Mouse (Mus musculus): ENCODE data around the gene Zbed5. TPM values are rescaled to one million over a fixed set of nuclear protein-coding genes. Genes with fewer than 3 reads are reported as not detected.

The Zbed5 gene
- total RNA-seq, 1 experiment, result 15.7 TPM

GRCm38 (mm10) chr5:129924820-129925452 is 29.4 kb downstream of the Zbed5 start:
- in situ Hi-C loops (cut with MboI; ENCODE audit: low sequenced_read_pairs in 2 of 2, unreplicated experiment in 2 of 2), result no loop called here
- H3K9ac ChIP-seq (ENCODE audit: insufficient read depth, low read depth, low read length, poor library complexity, severe bottlenecking), result no peak overlapping the region
- no peaks in the 10 kb centered on the region for H3K9me3 ChIP-seq (ENCODE audit: control insufficient read depth, insufficient read depth, low read depth, low read length)
- H3K36me3 ChIP-seq (ENCODE audit: control insufficient read depth, insufficient read depth, low read length, poor library complexity, severe bottlenecking), result no peaks in the 10 kb centered on the region
- H3K27ac ChIP-seq (ENCODE audit: insufficient read depth, low read depth, low read length, poor library complexity, severe bottlenecking), result no peak overlapping the region
- peaks cover 0 to 3% of the 10 kb centered on the region in 2 experiments; a peak in 3 of 4 replicates for H3K4me1 ChIP-seq (ENCODE audit: control insufficient read depth in 2 of 2, insufficient read depth in 2 of 2, low read length in 2 of 2, poor library complexity in 1 of 2)
- no peak for DNase-seq (ENCODE audit: low read depth, low spot score)
- no peak overlapping the region for H3K4me3 ChIP-seq (ENCODE audit: insufficient read depth in 1 of 2, low read depth in 1 of 2, low read length in 2 of 2, poor library complexity in 1 of 2, severe bottlenecking in 1 of 2)
- TF ChIP-seq CHD2 (IDR thresholded peaks at IDR 0.05; ENCODE audit: low read depth, low read length), result no peak
- no peak for TF ChIP-seq ZC3H11A (IDR thresholded peaks at IDR 0.05; ENCODE audit: borderline replicate concordance, low read depth, low read length)
- TF ChIP-seq MAFK (IDR thresholded peaks at IDR 0.05; ENCODE audit: insufficient read depth, low read depth, low read length), result no peak
- TF ChIP-seq ZNF384 (IDR thresholded peaks at IDR 0.05; ENCODE audit: low read depth, low read length), result no peak
- TF ChIP-seq HCFC1 (IDR thresholded peaks at IDR 0.05; ENCODE audit: borderline replicate concordance, insufficient read depth, low read length), result no peak

DNA sequence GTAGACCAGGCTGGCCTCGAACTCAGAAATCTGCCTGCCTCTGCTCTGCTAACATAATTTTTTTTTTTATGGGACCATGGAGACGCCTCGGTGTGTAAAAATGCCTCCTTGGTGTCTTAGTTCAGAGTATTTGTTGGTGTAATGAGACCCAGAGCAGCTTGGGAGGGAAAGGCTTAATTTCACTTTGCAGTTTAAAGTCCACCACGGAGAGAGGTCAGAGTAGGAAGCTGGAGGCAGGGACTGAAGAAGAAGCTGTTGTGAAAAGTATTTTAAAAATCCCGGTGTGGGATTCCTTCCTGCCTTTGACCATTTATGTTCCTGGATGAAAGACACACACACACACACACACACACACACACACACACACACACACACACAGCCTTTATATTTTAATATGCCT is 30.4 kb downstream of the Zbed5 start:
- H3K4me3 ChIP-seq (ENCODE audit: insufficient read depth in 1 of 2, low read depth in 1 of 2, low read length in 2 of 2, poor library complexity in 1 of 2, severe bottlenecking in 1 of 2), result no peak overlapping the region
- no peak for DNase-seq (ENCODE audit: low read depth, low spot score)
- in situ Hi-C loops (cut with MboI; ENCODE audit: low sequenced_read_pairs in 2 of 2, unreplicated experiment in 2 of 2), result no loop called here
- H3K36me3 ChIP-seq (ENCODE audit: control insufficient read depth, insufficient read depth, low read length, poor library complexity, severe bottlenecking), result no peaks in the 10 kb centered on the region
- no peaks in the 10 kb centered on the region for H3K9me3 ChIP-seq (ENCODE audit: control insufficient read depth, insufficient read depth, low read depth, low read length)
- peaks cover 0 to 9% of the 10 kb centered on the region in 2 experiments; a peak in 3 of 4 replicates for H3K4me1 ChIP-seq (ENCODE audit: control insufficient read depth in 2 of 2, insufficient read depth in 2 of 2, low read length in 2 of 2, poor library complexity in 1 of 2)
- H3K9ac ChIP-seq (ENCODE audit: insufficient read depth, low read depth, low read length, poor library complexity, severe bottlenecking), result no peak overlapping the region
- TF ChIP-seq MAFK (IDR thresholded peaks at IDR 0.05; ENCODE audit: insufficient read depth, low read depth, low read length) (no peak), CHD2 (IDR thresholded peaks at IDR 0.05; ENCODE audit: low read depth, low read length) (no peak), HCFC1 (IDR thresholded peaks at IDR 0.05; ENCODE audit: borderline replicate concordance, insufficient read depth, low read length) (no peak), ZNF384 (IDR thresholded peaks at IDR 0.05; ENCODE audit: low read depth, low read length) (no peak), ZC3H11A (IDR thresholded peaks at IDR 0.05; ENCODE audit: borderline replicate concordance, low read depth, low read length) (no peak)
- H3K27ac ChIP-seq (ENCODE audit: insufficient read depth, low read depth, low read length, poor library complexity, severe bottlenecking), result no peak overlapping the region

DNA sequence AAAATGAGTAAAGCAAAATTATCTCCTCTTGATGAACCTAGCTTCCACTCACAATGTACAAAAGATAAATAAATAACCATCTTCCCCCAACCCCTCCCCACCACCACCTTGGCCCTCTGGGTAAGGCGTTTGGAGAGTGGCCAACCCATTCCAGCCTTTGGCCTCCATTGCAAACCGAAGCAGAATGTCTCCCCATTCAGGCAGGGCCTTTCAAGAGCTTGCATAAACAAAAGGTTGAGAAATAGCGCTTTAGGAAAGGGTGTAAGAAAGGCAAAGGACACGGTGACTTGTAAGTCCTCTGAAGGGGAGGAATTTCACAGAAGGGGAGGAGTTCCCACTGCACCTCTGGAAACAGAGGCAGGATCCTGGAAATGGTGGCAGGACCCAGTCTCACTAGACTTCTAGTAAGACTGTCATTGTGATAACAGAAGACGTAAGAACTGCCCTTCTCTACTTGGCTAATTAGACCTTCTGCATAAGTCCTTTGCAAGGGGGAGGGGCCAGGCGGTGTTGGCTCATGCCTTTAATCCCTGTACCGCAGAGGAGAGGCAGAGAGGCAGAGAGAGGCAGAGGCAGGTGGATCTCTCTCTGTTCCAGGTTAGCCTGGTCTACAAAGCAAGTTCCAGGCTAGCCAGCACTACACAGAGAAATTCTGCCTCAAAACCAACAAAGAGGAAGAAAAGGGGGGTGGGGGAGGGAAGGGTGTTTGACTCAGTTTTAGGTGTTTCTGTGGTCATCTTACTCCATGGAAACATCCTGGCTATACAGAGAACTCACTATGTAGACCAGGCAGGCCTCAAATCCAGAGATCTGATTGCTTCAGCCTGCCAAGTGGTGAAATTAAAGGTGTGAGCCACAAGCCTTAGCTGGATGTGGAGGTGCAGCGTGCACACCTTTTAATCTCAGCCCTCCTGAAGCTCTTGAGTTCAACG is 34.7 kb downstream of the Zbed5 start:
- no peak for DNase-seq (ENCODE audit: low read depth, low spot score)
- in situ Hi-C loops (cut with MboI; ENCODE audit: low sequenced_read_pairs in 2 of 2, unreplicated experiment in 2 of 2), result no loop called here
- Histone ChIP-seq H3K4me3 (ENCODE audit: insufficient read depth in 1 of 2, low read depth in 1 of 2, low read length in 2 of 2, poor library complexity in 1 of 2, severe bottlenecking in 1 of 2) (no peak overlapping the region), H3K27ac (ENCODE audit: insufficient read depth, low read depth, low read length, poor library complexity, severe bottlenecking) (no peak overlapping the region), H3K9me3 (ENCODE audit: control insufficient read depth, insufficient read depth, low read depth, low read length) (no peaks in the 10 kb centered on the region), H3K9ac (ENCODE audit: insufficient read depth, low read depth, low read length, poor library complexity, severe bottlenecking) (no peak overlapping the region), H3K36me3 (ENCODE audit: control insufficient read depth, insufficient read depth, low read length, poor library complexity, severe bottlenecking) (no peaks in the 10 kb centered on the region), H3K4me1 (ENCODE audit: control insufficient read depth in 2 of 2, insufficient read depth in 2 of 2, low read length in 2 of 2, poor library complexity in 1 of 2) (peaks cover 0 to 9% of the 10 kb centered on the region in 2 experiments; a peak in 2 of 4 replicates)
- no peak for TF ChIP-seq HCFC1 (IDR thresholded peaks at IDR 0.05; ENCODE audit: borderline replicate concordance, insufficient read depth, low read length)
- TF ChIP-seq MAFK (IDR thresholded peaks at IDR 0.05; ENCODE audit: insufficient read depth, low read depth, low read length), result no peak
- TF ChIP-seq ZC3H11A (IDR thresholded peaks at IDR 0.05; ENCODE audit: borderline replicate concordance, low read depth, low read length), result no peak
- TF ChIP-seq CHD2 (IDR thresholded peaks at IDR 0.05; ENCODE audit: low read depth, low read length), result no peak
- no peak for TF ChIP-seq ZNF384 (IDR thresholded peaks at IDR 0.05; ENCODE audit: low read depth, low read length)

DNA sequence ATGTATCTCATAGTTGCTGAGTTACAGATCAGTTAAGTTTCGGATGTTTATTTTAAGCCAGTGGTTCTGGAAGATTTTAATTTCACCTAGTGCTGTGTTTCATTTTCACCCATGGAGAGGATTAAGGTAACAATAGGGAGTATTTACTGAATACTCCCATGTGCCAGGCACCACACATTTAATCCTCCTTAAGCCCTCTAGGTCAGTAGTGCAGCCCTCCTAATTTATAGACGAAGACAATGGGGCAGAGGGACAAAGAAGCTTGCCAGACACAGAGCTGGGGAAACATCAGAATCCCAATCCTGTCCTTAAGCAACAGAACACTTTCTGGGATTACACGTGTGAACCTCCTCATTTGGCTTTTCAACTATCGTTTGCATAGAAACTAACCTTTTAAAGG is 41.4 kb downstream of the Zbed5 start:
- H3K4me1 ChIP-seq (ENCODE audit: control insufficient read depth in 2 of 2, insufficient read depth in 2 of 2, low read length in 2 of 2, poor library complexity in 1 of 2), result peaks cover 2% of the 10 kb centered on the region in 2 experiments; a peak in 2 of 4 replicates
- in situ Hi-C loops (cut with MboI; ENCODE audit: low sequenced_read_pairs in 2 of 2, unreplicated experiment in 2 of 2), result no loop called here
- H3K4me3 ChIP-seq (ENCODE audit: insufficient read depth in 1 of 2, low read depth in 1 of 2, low read length in 2 of 2, poor library complexity in 1 of 2, severe bottlenecking in 1 of 2), result no peak overlapping the region
- no peaks in the 10 kb centered on the region for H3K36me3 ChIP-seq (ENCODE audit: control insufficient read depth, insufficient read depth, low read length, poor library complexity, severe bottlenecking)
- no peak overlapping the region for H3K27ac ChIP-seq (ENCODE audit: insufficient read depth, low read depth, low read length, poor library complexity, severe bottlenecking)
- no peak overlapping the region for H3K9ac ChIP-seq (ENCODE audit: insufficient read depth, low read depth, low read length, poor library complexity, severe bottlenecking)
- no peak for DNase-seq (ENCODE audit: low read depth, low spot score)
- no peaks in the 10 kb centered on the region for H3K9me3 ChIP-seq (ENCODE audit: control insufficient read depth, insufficient read depth, low read depth, low read length)
- TF ChIP-seq ZNF384 (IDR thresholded peaks at IDR 0.05; ENCODE audit: low read depth, low read length), result no peak
- no peak for TF ChIP-seq CHD2 (IDR thresholded peaks at IDR 0.05; ENCODE audit: low read depth, low read length)
- no peak for TF ChIP-seq ZC3H11A (IDR thresholded peaks at IDR 0.05; ENCODE audit: borderline replicate concordance, low read depth, low read length)
- no peak for TF ChIP-seq MAFK (IDR thresholded peaks at IDR 0.05; ENCODE audit: insufficient read depth, low read depth, low read length)
- no peak for TF ChIP-seq HCFC1 (IDR thresholded peaks at IDR 0.05; ENCODE audit: borderline replicate concordance, insufficient read depth, low read length)

Data from ES-E14 (cell line).